Mouse (Mus musculus) hindbrain, embryonic 16.5 days (tissue): ENCODE measurements around the gene Myo10. TPM values are rescaled to one million over a fixed set of nuclear protein-coding genes. Genes with fewer than 3 reads are reported as not detected.

ENCODE experiments used
- ATAC-seq: fragments of 200-750 bp; cut with Nextera tagmentation; 2 replicates; pipeline ENCODE4 v1.8.0; 2017; ENCODE audit warnings: moderate TSS enrichment, moderate library complexity
- H3K27ac ChIP-seq: fragments of 300-500 bp; sonication (generic); 2 replicates; pipeline ENCODE4 v1.5.1; 2014; ENCODE audit warnings: low read depth, mild to moderate bottlenecking, control low read depth, low read length, moderate library complexity
- H3K27me3 ChIP-seq: fragments of 300-500 bp; sonication (generic); replicated peaks from 2 replicates; pipeline ENCODE4 v1.6.1; 2014; ENCODE audit warnings: low read length; ENCODE audit not compliant: control insufficient read depth, insufficient read depth
- H3K36me3 ChIP-seq: fragments of 300-500 bp; sonication (generic); 2 replicates; pipeline ENCODE4 v1.6.1; 2014; ENCODE audit warnings: mild to moderate bottlenecking, low read length, moderate library complexity, mixed read lengths; ENCODE audit not compliant: control insufficient read depth, insufficient read depth
- H3K4me1 ChIP-seq: fragments of 300-500 bp; sonication (generic); 2 replicates; pipeline ENCODE4 v1.6.1; 2014; ENCODE audit warnings: low read depth, low read length; ENCODE audit not compliant: control insufficient read depth, insufficient read depth
- H3K4me2 ChIP-seq: fragments of 300-500 bp; sonication (generic); 2 replicates; pipeline ENCODE4 v1.6.1; 2014; ENCODE audit warnings: mild to moderate bottlenecking, low read length, control low read depth, moderate library complexity
- H3K4me3 ChIP-seq: fragments of 300-500 bp; sonication (generic); 2 replicates; pipeline ENCODE4 v1.5.1; 2014; ENCODE audit warnings: mild to moderate bottlenecking, low read length, control low read depth, moderate library complexity
- H3K9ac ChIP-seq: fragments of 300-500 bp; sonication (generic); 2 replicates; pipeline ENCODE4 v1.6.1; 2014; ENCODE audit warnings: low read depth, mild to moderate bottlenecking, control low read depth, low read length, moderate library complexity
- H3K9me3 ChIP-seq: fragments of 300-500 bp; sonication (generic); 2 replicates; pipeline ENCODE4 v1.6.1; 2014; ENCODE audit warnings: mild to moderate bottlenecking, low read length, moderate library complexity; ENCODE audit not compliant: control insufficient read depth
- WGBS: fragments of 180-500 bp; shearing (Covaris S2); extraction: QIAGEN DNeasy Blood & Tissue Kit; methylation state at CpG from one replicate; pipeline ENCODE4 v1.1.7; 2014; 5-methylcytosine and 5-hydroxymethylcytosine counted together
- polyA plus RNA-seq: library from polyadenylated mRNA; unstranded; fragments of >200 nt; fragmentation: Nextera tagmentation; extraction: Ambion mirVana; gene quantifications from 2 replicates; pipeline ENCODE4 v1.2.1, GENCODE M21; 2015

The Myo10 gene
- polyA plus RNA-seq, 1 experiment from 2014 or later = 26.2 TPM

- Histone ChIP-seq H3K27me3 (no peaks in the 10 kb centered on the region), H3K9me3 (no peaks in the 10 kb centered on the region), H3K36me3 (peaks cover 7% of the 10 kb centered on the region), H3K27ac (no peak overlapping the region), H3K4me1 (no peaks in the 10 kb centered on the region), H3K9ac (no peak overlapping the region), H3K4me3 (no peak overlapping the region), H3K4me2 (no peak overlapping the region)
- ATAC-seq = no peak
- WGBS = 80% methylated on average over 1 of the region's 1 CpGs
Observed at GRCm38 (mm10) chr15:25797888-25798287, 175.6 kb downstream of the Myo10 start.

GRCm38 (mm10) chr15:25801726-25802125, 179.4 kb downstream of the Myo10 start:
- no peaks in the 10 kb centered on the region for H3K4me1 ChIP-seq
- peaks cover 11% of the 10 kb centered on the region for H3K36me3 ChIP-seq
- H3K27me3 ChIP-seq = no peaks in the 10 kb centered on the region
- H3K4me2 ChIP-seq = no peak overlapping the region
- H3K9ac ChIP-seq = no peak overlapping the region
- H3K4me3 ChIP-seq = no peak overlapping the region
- H3K9me3 ChIP-seq = no peaks in the 10 kb centered on the region
- ATAC-seq = no peak
- 65% methylated on average over 5 of the region's 5 CpGs for WGBS
- H3K27ac ChIP-seq = no peak overlapping the region

GRCm38 (mm10) chr15:25802194-25802593, 179.9 kb downstream of the Myo10 start:
- peaks cover 13% of the 10 kb centered on the region for H3K36me3 ChIP-seq
- H3K4me1 ChIP-seq = no peaks in the 10 kb centered on the region
- no peaks in the 10 kb centered on the region for H3K9me3 ChIP-seq
- H3K27me3 ChIP-seq = no peaks in the 10 kb centered on the region
- no peak for ATAC-seq
- no peak overlapping the region for H3K4me2 ChIP-seq
- no peak overlapping the region for H3K4me3 ChIP-seq
- H3K27ac ChIP-seq = no peak overlapping the region
- WGBS = 84% methylated on average over 8 of the region's 8 CpGs
- H3K9ac ChIP-seq = no peak overlapping the region

- 85% methylated on average over 15 of the region's 15 CpGs for WGBS
- Histone ChIP-seq H3K27me3 (no peaks in the 10 kb centered on the region), H3K27ac (no peak overlapping the region), H3K4me2 (no peak overlapping the region), H3K9me3 (no peaks in the 10 kb centered on the region), H3K36me3 (peaks cover 17% of the 10 kb centered on the region), H3K4me3 (no peak overlapping the region), H3K9ac (no peak overlapping the region), H3K4me1 (no peaks in the 10 kb centered on the region)
- no peak for ATAC-seq
Observed at GRCm38 (mm10) chr15:25803111-25803510, 180.8 kb downstream of the Myo10 start.

GRCm38 (mm10) chr15:25805336-25806110, 183.2 kb downstream of the Myo10 start:
- Histone ChIP-seq H3K9me3 (no peaks in the 10 kb centered on the region), H3K27me3 (no peaks in the 10 kb centered on the region), H3K4me1 (no peaks in the 10 kb centered on the region), H3K4me2 (no peak overlapping the region), H3K9ac (no peak overlapping the region), H3K27ac (no peak overlapping the region), H3K36me3 (peaks cover 22% of the 10 kb centered on the region), H3K4me3 (no peak overlapping the region)
- peak; percentile 57 for ATAC-seq
- WGBS = 82% methylated on average over 21 of the region's 21 CpGs

GRCm38 (mm10) chr15:25806363-25806762, 184.0 kb downstream of the Myo10 start:
- H3K4me2 ChIP-seq = no peak overlapping the region
- 96% methylated on average over 17 of the region's 17 CpGs for WGBS
- ATAC-seq = no peak
- no peak overlapping the region for H3K9ac ChIP-seq
- no peaks in the 10 kb centered on the region for H3K9me3 ChIP-seq
- H3K4me3 ChIP-seq = no peak overlapping the region
- H3K27me3 ChIP-seq = no peaks in the 10 kb centered on the region
- H3K4me1 ChIP-seq = no peaks in the 10 kb centered on the region
- H3K36me3 ChIP-seq = peaks cover 25% of the 10 kb centered on the region
- H3K27ac ChIP-seq = no peak overlapping the region

GRCm38 (mm10) chr15:25806878-25807277, 184.6 kb downstream of the Myo10 start:
- H3K4me3 ChIP-seq = no peak overlapping the region
- 93% methylated on average over 9 of the region's 9 CpGs for WGBS

GRCm38 (mm10) chr15:25808677-25809460, 186.5 kb downstream of the Myo10 start:
- Histone ChIP-seq H3K4me3 (no peak overlapping the region), H3K9ac (no peak overlapping the region), H3K4me1 (no peaks in the 10 kb centered on the region), H3K27ac (no peak overlapping the region), H3K36me3 (peaks cover 23% of the 10 kb centered on the region), H3K4me2 (no peak overlapping the region), H3K9me3 (no peaks in the 10 kb centered on the region), H3K27me3 (no peaks in the 10 kb centered on the region)
- ATAC-seq = no peak
- WGBS = 87% methylated on average over 20 of the region's 20 CpGs

More at GRCm38 (mm10) chr15:25806878-25807277, 184.6 kb downstream of the Myo10 start:
- Histone ChIP-seq H3K9ac (no peak overlapping the region), H3K27me3 (no peaks in the 10 kb centered on the region), H3K4me1 (no peaks in the 10 kb centered on the region), H3K36me3 (peaks cover 25% of the 10 kb centered on the region; the same call in 1 of the 2 replicates), H3K27ac (no peak overlapping the region), H3K4me2 (no peak overlapping the region), H3K9me3 (no peaks in the 10 kb centered on the region)
- no peak for ATAC-seq

- Histone ChIP-seq H3K9ac (no peak overlapping the region), H3K27ac (no peak overlapping the region), H3K27me3 (no peaks in the 10 kb centered on the region), H3K4me2 (no peak overlapping the region), H3K4me3 (no peak overlapping the region), H3K4me1 (no peaks in the 10 kb centered on the region), H3K36me3 (peaks cover 24% of the 10 kb centered on the region), H3K9me3 (0 out of 2 replicates have a peak, but pooled peaks cover 1% of the 10 kb centered on the region)
- no peak for ATAC-seq
- WGBS = 88% methylated on average over 6 of the region's 6 CpGs
Observed at GRCm38 (mm10) chr15:25809669-25810068, 187.3 kb downstream of the Myo10 start.
